Comparison of ENCODE assay signal across 9 mouse cellular contexts in the genomic region with DNA sequence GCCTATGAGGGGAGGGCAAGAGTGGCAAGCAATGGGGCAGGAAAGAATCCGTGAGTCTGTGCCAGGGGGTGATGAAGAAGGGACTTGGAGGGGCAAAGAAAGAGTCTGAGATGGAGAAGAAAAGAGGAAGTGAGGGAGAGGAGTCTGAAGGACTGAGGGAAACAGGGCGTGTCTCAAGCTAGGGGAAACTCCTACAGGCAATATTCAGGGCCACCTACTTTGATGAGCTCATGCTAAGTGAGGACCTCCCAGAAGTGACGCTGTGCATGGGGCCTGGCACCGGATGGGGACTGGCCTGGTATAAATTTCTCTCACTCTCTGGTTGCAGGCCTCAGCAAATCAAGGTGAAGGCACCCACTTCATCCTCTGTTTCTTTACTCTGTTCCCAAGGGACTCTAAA. TPM values are rescaled to one million over a fixed set of nuclear protein-coding genes. Genes with fewer than 3 reads are reported as not detected.
DNase-seq lines count a peak whose midpoint lies in the region; ATAC-seq and TF ChIP-seq lines count a peak whose summit lies in the region.
"Had no signal": no experiment of that assay in that cellular context is flagged by ENCODE, and none has a peak within 500 bp of the region (broad histone marks: within the 10 kb centered on the region; RNA-seq: fewer than 3 reads in every experiment).

No protein-coding gene starts in this region.

- WGBS in hindbrain, embryonic 16.5 days = 77% methylated on average over 4 of the region's 4 CpGs

- no peaks in the 10 kb centered on the region for H3K27me3 ChIP-seq in myocyte (ENCODE audit: control insufficient read depth, insufficient read depth, insufficient read length)
- no peaks in the 10 kb centered on the region for H3K27me3 ChIP-seq in hindbrain, embryonic 16.5 days (replicated peaks; ENCODE audit: control insufficient read depth, insufficient read depth, low read length)

- H3K4me2 ChIP-seq in myocyte (ENCODE audit: low read depth) = peak overlapping the region; percentile 70
- H3K4me2 ChIP-seq in hindbrain, embryonic 16.5 days (ENCODE audit: low read length) = no peak overlapping the region

- H3K4me3 ChIP-seq in ES-E14 (ENCODE audit: insufficient read depth in 1 of 2, low read depth in 1 of 2, low read length in 2 of 2, poor library complexity in 1 of 2, severe bottlenecking in 1 of 2) (no peak overlapping the region), myocyte (peak overlapping the region; percentile 33)
- H3K4me3 ChIP-seq in hindbrain, embryonic 16.5 days (ENCODE audit: low read length) = no peak overlapping the region

- H3K9ac ChIP-seq in ES-E14 (ENCODE audit: insufficient read depth, low read depth, low read length, poor library complexity, severe bottlenecking) = no peak overlapping the region
- no peak overlapping the region for H3K9ac ChIP-seq in hindbrain, embryonic 16.5 days (ENCODE audit: low read depth, low read length)

- peaks cover 5% of the 10 kb centered on the region for H3K79me2 ChIP-seq in myocyte (ENCODE audit: control insufficient read depth, insufficient read depth)

- peak; percentile 77 for ATAC-seq in inflammation-experienced regulatory T-cells, adult 6 months
- no peak for ATAC-seq in hindbrain, embryonic 16.5 days

- TF ChIP-seq POLR2A in myocyte (IDR thresholded peaks at IDR 0.05; ENCODE audit: insufficient read length, low read depth) = peak; percentile 35

- H3K36me3 ChIP-seq in ES-E14 (ENCODE audit: control insufficient read depth, insufficient read depth, low read length, poor library complexity, severe bottlenecking) (no peaks in the 10 kb centered on the region), myocyte (ENCODE audit: control insufficient read depth, insufficient read depth) (no peaks in the 10 kb centered on the region)
- H3K36me3 ChIP-seq in hindbrain, embryonic 16.5 days (ENCODE audit: control insufficient read depth, insufficient read depth, low read length) = no peaks in the 10 kb centered on the region

- no peak overlapping the region for H3ac ChIP-seq in myocyte (ENCODE audit: control insufficient read depth, insufficient read length)

- DNase-seq in 3T3-L1 (ENCODE audit: low read depth, low spot score) (peak; percentile 97), ES-E14 (ENCODE audit: low read depth, low spot score) (peak; percentile 24)
- no peak for DNase-seq in layer of hippocampus, postnatal 25 days (ENCODE audit: extremely low spot score in 1 of 2, low spot score in 1 of 2)
- DNase-seq in right cerebral cortex, postnatal 36 days (ENCODE audit: low spot score in 2 of 2) = no peak
- no peak for DNase-seq in left cerebral cortex, postnatal 4 days
- DNase-seq: kidney, adult 8-10 months had no signal

- no peak overlapping the region for H3K27ac ChIP-seq in ES-E14 (ENCODE audit: insufficient read depth, low read depth, low read length, poor library complexity, severe bottlenecking)
- H3K27ac ChIP-seq in hindbrain, embryonic 16.5 days (ENCODE audit: low read depth, low read length) = no peak overlapping the region

- intact Hi-C loops in left cerebral cortex, postnatal 4 days (cut with DNase I) = no loop called here

- 0 out of 2 replicates have a peak, but pooled peaks cover 4% of the 10 kb centered on the region for H3K9me3 ChIP-seq in ES-E14 (ENCODE audit: control insufficient read depth, insufficient read depth, low read depth, low read length)
- no peaks in the 10 kb centered on the region for H3K9me3 ChIP-seq in hindbrain, embryonic 16.5 days (ENCODE audit: control insufficient read depth, low read length)

- in situ Hi-C loops in ES-E14 (cut with MboI; ENCODE audit: low sequenced_read_pairs in 2 of 2, unreplicated experiment in 2 of 2) = no loop called here

- no peaks in the 10 kb centered on the region for H3K4me1 ChIP-seq in ES-E14 (ENCODE audit: control insufficient read depth in 2 of 2, insufficient read depth in 2 of 2, low read length in 2 of 2, poor library complexity in 1 of 2)
- no peaks in the 10 kb centered on the region for H3K4me1 ChIP-seq in hindbrain, embryonic 16.5 days (ENCODE audit: control insufficient read depth, insufficient read depth, low read depth, low read length)

TF ChIP-seq in ES-E14, 5 proteins besides CTCF, POLR2A, EP300 and RAD21:
- no peak for TF ChIP-seq ZNF384 (IDR thresholded peaks at IDR 0.05; ENCODE audit: low read depth, low read length)
- no peak for TF ChIP-seq CHD2 (IDR thresholded peaks at IDR 0.05; ENCODE audit: low read depth, low read length)
TF ChIP-seq in ES-E14: peak in this region for 0.

TF ChIP-seq in myocyte, 11 proteins besides CTCF, POLR2A, EP300 and RAD21:
- TF ChIP-seq POLR2AphosphoS2 (IDR thresholded peaks at IDR 0.05; ENCODE audit: insufficient read length, low read depth) (no peak), TCF3 (IDR thresholded peaks at IDR 0.05; ENCODE audit: insufficient read length, low read depth) (no peak), USF1 (IDR thresholded peaks at IDR 0.05; ENCODE audit: low read depth) (no peak), E2F4 (IDR thresholded peaks at IDR 0.05; ENCODE audit: insufficient read depth) (no peak), MAX (IDR thresholded peaks at IDR 0.05; ENCODE audit: low read depth) (no peak), CEBPB (IDR thresholded peaks at IDR 0.05; ENCODE audit: insufficient read depth, poor library complexity, severe bottlenecking) (no peak), MYOG (IDR thresholded peaks at IDR 0.05; ENCODE audit: control insufficient read depth in 1 of 3, insufficient read depth in 1 of 3, insufficient read length in 2 of 3, low read depth in 2 of 3) (no peak), SRF (IDR thresholded peaks at IDR 0.05; ENCODE audit: control insufficient read depth, insufficient read length, low read depth) (no peak), TCF12 (IDR thresholded peaks at IDR 0.05; ENCODE audit: insufficient read depth, poor library complexity, severe bottlenecking) (no peak), REST (IDR thresholded peaks at IDR 0.05; ENCODE audit: insufficient read depth, insufficient read length) (no peak), MYOD1 (IDR thresholded peaks at IDR 0.05; ENCODE audit: control insufficient read depth in 1 of 3, insufficient read length in 2 of 3, low read depth in 2 of 3) (no peak)

RNA-seq across cellular contexts. Expression of gene Raet1d, which starts 53.9 kb away (rescaled TPM):
- 16.5 and 26.5 TPM in 2 replicates for total RNA-seq in ES-E14 (2012; rRNA removed)
- not detected for polyA plus RNA-seq in inflammation-experienced regulatory T-cells, adult 6 months (2017; shearing (Covaris generic))
- 5.0 TPM for polyA plus RNA-seq in myocyte (2012; fragmentation: generic; extraction: Trizol)
- total RNA-seq in layer of hippocampus, postnatal 25 days (2021) = not detected
- polyA plus RNA-seq in hindbrain, embryonic 16.5 days (2015; fragmentation: Nextera tagmentation; extraction: Ambion mirVana) = 2.3 and 2.5 TPM in 2 replicates
- under 1 TPM in 1 of 2 experiments, not detected in 1; 0.28 TPM for total RNA-seq in left cerebral cortex, postnatal 4 days (2021)

Comparison
In these comparisons a context has a peak if more than half of its experiments do, and no peak if none do; other contexts are left out.
1. DNase-seq: peak in 3T3-L1 (single experiment) and ES-E14 (single experiment); none in layer of hippocampus, postnatal 25 days (0 of 2), right cerebral cortex, postnatal 36 days (0 of 2) and left cerebral cortex, postnatal 4 days (single experiment).
2. RNA of gene Raet1d, which starts 53.9 kb away (total RNA-seq): 16.5 to 26.5 TPM in ES-E14; 0.28 TPM in left cerebral cortex, postnatal 4 days and not detected in layer of hippocampus, postnatal 25 days; every median in the first group is over 10 times any median in the second.